Mouse (Mus musculus) hindbrain, embryonic 14.5 days (tissue): ENCODE results near the gene Nqo2. TPM values are rescaled to one million over a fixed set of nuclear protein-coding genes. Genes with fewer than 3 reads are reported as not detected.

Experiments used
- ATAC-seq: fragments of 200-750 bp; cut with Nextera tagmentation; 2 replicates; pipeline ENCODE4 v1.8.0; 2017; ENCODE audit warnings: moderate number of reproducible peaks, mild to moderate bottlenecking, moderate TSS enrichment, moderate library complexity; ENCODE audit not compliant: low FRiP score
- DNase-seq: peaks from one replicate; pipeline ENCODE4 v3.0.0-alpha.2; 2015; ENCODE audit warnings: low spot score
- H3K27ac ChIP-seq: fragments of 300-500 bp; sonication (generic); 2 replicates; pipeline ENCODE4 v1.5.1; 2014; ENCODE audit warnings: mild to moderate bottlenecking, moderate library complexity
- H3K27me3 ChIP-seq: fragments of 300-500 bp; sonication (generic); 2 replicates; pipeline ENCODE4 v1.6.1; 2014; ENCODE audit warnings: mild to moderate bottlenecking, low read length, mixed read lengths; ENCODE audit not compliant: control insufficient read depth, insufficient read depth
- H3K36me3 ChIP-seq: fragments of 300-500 bp; sonication (generic); replicated peaks from 2 replicates; pipeline ENCODE4 v1.6.1; 2014; ENCODE audit not compliant: control insufficient read depth, insufficient read depth
- H3K4me1 ChIP-seq: fragments of 300-500 bp; sonication (generic); replicated peaks from 2 replicates; pipeline ENCODE4 v1.6.1; 2014; ENCODE audit warnings: antibody characterized with exemption, low read length, mixed read lengths; ENCODE audit not compliant: control insufficient read depth, insufficient read depth
- H3K4me2 ChIP-seq: fragments of 300-500 bp; sonication (generic); replicated peaks from 2 replicates; pipeline ENCODE4 v1.6.1; 2014; ENCODE audit warnings: mild to moderate bottlenecking, moderate library complexity
- H3K4me3 ChIP-seq: fragments of 300-500 bp; sonication (generic); replicated peaks from 2 replicates; pipeline ENCODE4 v1.5.1; 2014; ENCODE audit warnings: mild to moderate bottlenecking, low read length
- H3K9ac ChIP-seq: fragments of 300-500 bp; sonication (generic); 2 replicates; pipeline ENCODE4 v1.6.1; 2014
- H3K9me3 ChIP-seq: fragments of 300-500 bp; sonication (generic); 2 replicates; pipeline ENCODE4 v1.6.1; 2016; ENCODE audit warnings: low read length; ENCODE audit not compliant: control insufficient read depth
- WGBS: fragments of 180-500 bp; shearing (Covaris S2); extraction: QIAGEN DNeasy Blood & Tissue Kit; methylation state at CpG from one replicate; pipeline ENCODE4 v1.1.7; 2014; 5-methylcytosine and 5-hydroxymethylcytosine counted together
- polyA plus RNA-seq: library from polyadenylated mRNA; unstranded; fragments of >200 nt; fragmentation: Nextera tagmentation; extraction: Ambion mirVana; gene quantifications from 2 replicates; pipeline ENCODE4 v1.2.1, GENCODE M21; 2014

Nqo2 gene
- polyA plus RNA-seq, 1 experiment from 2014 or later: 8.6 TPM

DNA sequence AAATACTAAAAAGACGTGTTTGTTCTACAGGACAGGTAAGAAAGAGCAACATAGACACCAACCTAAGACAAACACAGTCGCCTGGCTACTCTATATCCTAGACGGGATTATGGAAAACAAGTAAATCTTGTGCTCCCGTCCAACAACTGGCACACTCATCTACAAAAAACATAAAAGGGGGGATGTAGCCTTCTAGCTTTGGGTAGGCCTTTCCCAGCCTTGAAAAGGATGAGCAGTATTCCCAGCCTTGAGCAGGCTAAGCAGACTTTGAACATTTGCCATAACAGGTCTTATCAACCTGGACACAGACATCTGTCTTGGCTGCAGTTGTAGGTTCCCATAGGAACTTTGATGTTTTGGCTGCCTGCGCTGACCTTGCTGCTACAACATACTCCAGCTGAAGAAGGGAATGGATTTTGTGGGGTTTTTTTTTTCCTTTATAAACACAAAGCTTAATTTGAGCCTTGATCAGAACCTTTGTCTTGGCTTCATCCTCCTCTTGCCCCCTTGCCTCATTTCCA is 23.1 kb upstream of the Nqo2 start:
- Histone ChIP-seq H3K9ac (no peak overlapping the region), H3K27me3 (no peaks in the 10 kb centered on the region), H3K36me3 (no peaks in the 10 kb centered on the region), H3K4me1 (0 out of 2 replicates have a peak, but pooled peaks cover under 1% of the 10 kb centered on the region), H3K9me3 (no peaks in the 10 kb centered on the region), H3K27ac (no peak overlapping the region), H3K4me3 (no peak overlapping the region), H3K4me2 (no peak overlapping the region)
- ATAC-seq (no peak), DNase-seq (no peak)
- WGBS: 93% methylated on average over 5 of the region's 5 CpGs

DNA sequence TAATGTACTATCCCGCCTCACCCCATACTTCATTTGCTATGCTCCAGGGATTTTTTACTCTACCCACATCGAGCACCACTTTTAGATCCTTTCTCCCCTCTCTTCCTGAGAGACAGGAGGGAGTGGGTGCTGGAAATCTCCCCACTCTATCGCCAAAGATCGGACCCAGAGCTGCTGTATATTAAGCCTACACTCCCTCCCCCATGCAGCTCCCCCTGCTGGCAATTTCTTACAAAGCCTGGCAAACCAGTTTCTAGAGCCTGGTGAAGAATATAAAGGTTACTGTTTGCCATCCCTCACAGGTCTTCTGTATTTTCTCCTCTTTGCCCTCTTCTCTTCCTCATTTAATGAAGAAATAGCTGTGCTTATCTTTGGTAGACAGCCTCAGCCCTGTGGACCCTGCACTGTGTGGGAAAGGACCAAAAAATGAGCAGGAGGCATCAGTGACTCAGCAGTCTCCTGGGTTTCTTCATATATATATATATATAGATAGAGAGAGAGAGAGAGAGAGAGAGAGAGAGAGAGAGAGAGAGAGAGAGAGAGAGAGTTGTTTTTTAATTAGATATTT is 22.2 kb upstream of the Nqo2 start:
- ATAC-seq (no peak), DNase-seq (no peak)
- H3K4me3 ChIP-seq: no peak overlapping the region

DNA sequence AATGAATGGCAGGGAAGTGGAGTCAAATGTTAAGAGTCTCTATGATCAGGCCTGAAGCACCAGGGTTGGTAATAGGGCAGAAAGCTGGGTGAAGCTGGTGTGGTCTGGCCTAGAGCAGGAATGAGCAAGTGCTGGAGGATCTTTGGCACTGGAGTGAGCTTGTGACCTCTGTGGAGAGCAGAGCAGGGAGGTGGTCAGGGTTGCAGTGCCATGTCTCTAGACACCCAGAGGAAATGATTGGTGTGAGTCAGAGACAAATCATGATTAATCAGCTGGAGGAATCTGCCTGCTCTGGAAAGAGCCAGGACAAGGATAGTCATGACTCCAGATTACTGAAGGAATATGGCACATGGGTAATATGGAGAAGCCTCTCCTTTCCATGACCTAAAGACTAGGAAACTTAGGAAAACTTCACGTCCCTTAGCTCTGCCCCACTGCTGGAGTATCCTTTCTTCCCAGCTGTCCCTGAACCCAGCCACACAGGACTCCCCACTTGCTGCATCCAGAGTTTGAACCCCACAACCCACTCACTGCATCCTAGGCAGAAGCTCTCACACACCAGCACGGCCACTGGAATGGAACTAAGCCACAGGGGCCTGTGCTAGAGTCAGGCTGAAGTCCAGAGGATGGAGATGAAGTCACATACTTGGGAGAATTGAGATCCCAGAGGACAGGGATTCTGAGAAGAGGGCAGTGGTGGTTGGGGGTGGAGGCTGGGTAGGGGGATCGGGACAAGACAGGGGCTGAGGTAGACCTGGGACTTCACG is 13.0 kb upstream of the Nqo2 start:
- Histone ChIP-seq H3K9ac (no peak overlapping the region), H3K4me2 (no peak overlapping the region), H3K27me3 (no peaks in the 10 kb centered on the region), H3K36me3 (no peaks in the 10 kb centered on the region), H3K9me3 (no peaks in the 10 kb centered on the region), H3K27ac (no peak overlapping the region), H3K4me1 (no peaks in the 10 kb centered on the region), H3K4me3 (no peak overlapping the region)
- DNase-seq (no peak), ATAC-seq (no peak)
- 90% methylated on average over 4 of the region's 4 CpGs for WGBS

More for the DNA sequence above, 22.2 kb upstream of the Nqo2 start:
- Histone ChIP-seq H3K27me3 (no peaks in the 10 kb centered on the region), H3K4me1 (no peaks in the 10 kb centered on the region), H3K36me3 (no peaks in the 10 kb centered on the region), H3K4me2 (no peak overlapping the region), H3K27ac (no peak overlapping the region), H3K9ac (no peak overlapping the region), H3K9me3 (no peaks in the 10 kb centered on the region)
- WGBS: 47% methylated on average over 4 of the region's 4 CpGs

DNA sequence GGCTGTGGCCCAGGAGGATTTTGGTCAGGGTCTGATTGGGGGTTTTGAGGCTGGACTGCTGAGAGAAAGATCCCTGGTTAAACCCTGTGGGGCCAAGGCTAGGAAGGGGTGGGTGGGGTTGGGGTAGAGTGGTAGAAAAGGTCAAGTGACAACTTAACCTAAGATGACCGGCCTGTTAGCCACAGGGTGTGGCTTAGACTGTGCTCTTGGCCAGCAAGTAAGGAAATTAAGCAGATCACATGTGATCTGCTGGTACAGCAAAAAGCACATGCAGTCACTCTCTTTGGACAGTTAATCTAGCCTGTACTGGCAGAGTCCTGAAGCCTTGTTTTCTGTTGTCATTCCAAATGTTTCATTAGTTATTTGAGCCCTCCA is 12.4 kb upstream of the Nqo2 start:
- ATAC-seq (no peak), DNase-seq (no peak)
- Histone ChIP-seq H3K36me3 (no peaks in the 10 kb centered on the region), H3K9me3 (no peaks in the 10 kb centered on the region), H3K4me1 (no peaks in the 10 kb centered on the region), H3K27me3 (no peaks in the 10 kb centered on the region), H3K27ac (no peak overlapping the region), H3K4me2 (no peak overlapping the region), H3K9ac (no peak overlapping the region), H3K4me3 (no peak overlapping the region)
- WGBS: 78% methylated on average over 1 of the region's 1 CpGs

DNA sequence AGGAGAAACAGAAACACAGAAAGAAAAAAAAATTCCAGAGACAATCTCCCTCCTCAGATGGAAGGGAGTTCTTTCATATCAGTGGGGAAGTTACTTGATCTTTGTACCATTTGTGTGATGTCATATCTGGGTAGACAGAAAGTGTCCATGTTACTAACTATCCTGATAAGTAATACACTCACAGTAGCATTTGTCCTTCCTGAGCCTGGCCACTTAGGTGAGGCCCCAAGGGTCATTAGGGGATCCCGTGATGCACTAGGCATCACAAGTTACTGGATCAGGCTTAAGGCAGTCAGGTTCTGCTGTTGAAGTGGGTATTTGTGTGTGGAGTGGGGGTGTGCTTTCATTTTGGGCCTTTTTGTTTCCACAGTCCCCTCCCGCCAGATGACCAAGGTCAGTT is 11.5 kb upstream of the Nqo2 start:
- no peak overlapping the region for H3K9ac ChIP-seq
- H3K4me2 ChIP-seq: no peak overlapping the region
- no peaks in the 10 kb centered on the region for H3K27me3 ChIP-seq

DNA sequence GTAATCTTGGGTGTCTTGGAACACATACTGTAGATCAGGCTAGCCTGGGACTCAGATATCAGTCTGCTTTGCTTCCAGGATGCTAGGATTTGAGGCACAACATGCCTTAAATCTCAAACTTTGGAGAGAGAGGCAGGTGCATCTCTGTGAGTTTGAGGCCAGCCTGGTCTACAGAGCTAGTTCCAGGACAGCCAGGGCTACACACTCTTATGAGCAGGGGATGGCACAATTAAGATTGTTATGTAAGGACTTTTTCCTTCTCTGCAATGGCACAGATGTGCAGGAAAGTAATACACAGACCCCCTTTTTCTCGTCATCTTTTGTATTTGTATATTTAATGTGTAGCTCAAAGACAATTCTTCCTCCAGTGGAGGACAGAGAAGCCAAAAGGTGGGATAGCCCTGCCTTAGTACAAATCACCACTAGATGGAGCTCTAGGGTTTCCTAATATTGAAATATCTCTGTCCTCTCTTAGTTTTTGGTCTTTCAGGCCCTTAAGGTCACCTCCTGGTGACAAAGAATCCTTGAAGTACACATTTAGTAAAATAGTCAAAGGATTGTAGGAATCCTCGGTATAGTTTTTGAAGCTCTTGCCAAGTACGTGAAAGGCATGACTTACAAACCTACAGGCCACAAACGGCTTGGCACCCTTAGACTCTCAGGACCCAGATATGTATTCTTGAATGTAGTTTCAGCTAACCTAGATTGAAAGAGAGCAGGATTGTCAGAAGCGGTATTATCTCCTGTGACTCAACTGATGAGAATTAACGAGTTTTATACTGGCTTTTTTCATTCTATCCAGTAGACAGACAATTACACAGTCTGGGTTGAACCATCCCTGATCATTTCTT is 7.7 kb upstream of the Nqo2 start:
- Histone ChIP-seq H3K4me1 (no peaks in the 10 kb centered on the region), H3K27me3 (no peaks in the 10 kb centered on the region), H3K9ac (no peak overlapping the region), H3K27ac (no peak overlapping the region), H3K36me3 (no peaks in the 10 kb centered on the region), H3K4me3 (no peak overlapping the region), H3K4me2 (no peak overlapping the region), H3K9me3 (no peaks in the 10 kb centered on the region)
- DNase-seq (peak; percentile 78), ATAC-seq (peak; percentile 53; the same call in 1 of the 2 replicates)
- WGBS: 38% methylated on average over 6 of the region's 6 CpGs

More for the DNA sequence above, 11.5 kb upstream of the Nqo2 start:
- no peak overlapping the region for H3K27ac ChIP-seq
- H3K36me3 ChIP-seq: no peaks in the 10 kb centered on the region
- ATAC-seq (no peak), DNase-seq (no peak)
- H3K4me1 ChIP-seq: no peaks in the 10 kb centered on the region
- no peak overlapping the region for H3K4me3 ChIP-seq
- 74% methylated on average over 2 of the region's 2 CpGs for WGBS
- no peaks in the 10 kb centered on the region for H3K9me3 ChIP-seq

DNA sequence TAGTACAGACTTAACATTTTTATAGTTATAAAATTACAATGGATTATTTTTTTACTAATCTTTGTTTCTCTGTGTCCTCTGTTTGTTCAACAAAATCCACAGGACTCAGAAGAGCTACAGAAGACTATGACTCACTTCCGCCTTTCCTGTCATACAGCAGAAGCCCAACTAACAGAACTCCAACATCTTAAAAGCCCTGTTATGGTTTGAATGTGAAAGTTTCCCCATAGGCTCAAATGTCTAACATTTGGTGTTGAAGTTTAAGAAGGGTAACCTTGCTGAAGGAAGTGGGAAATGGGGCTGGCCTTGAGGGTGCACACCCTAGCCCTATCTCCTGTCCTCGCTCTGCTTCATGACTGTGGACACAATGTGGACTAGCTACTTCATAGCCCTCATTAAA is 4.7 kb upstream of the Nqo2 start:
- H3K36me3 ChIP-seq: no peaks in the 10 kb centered on the region
- H3K9ac ChIP-seq: no peak overlapping the region
- DNase-seq: no peak
- 0 out of 2 replicates have a peak, but pooled peaks cover 4% of the 10 kb centered on the region for H3K4me1 ChIP-seq
- no peak overlapping the region for H3K4me3 ChIP-seq
- no peak overlapping the region for H3K4me2 ChIP-seq
- H3K27me3 ChIP-seq: no peaks in the 10 kb centered on the region
- no peak overlapping the region for H3K27ac ChIP-seq
- WGBS: 90% methylated on average over 2 of the region's 2 CpGs
- H3K9me3 ChIP-seq: no peaks in the 10 kb centered on the region
- ATAC-seq: no peak

DNA sequence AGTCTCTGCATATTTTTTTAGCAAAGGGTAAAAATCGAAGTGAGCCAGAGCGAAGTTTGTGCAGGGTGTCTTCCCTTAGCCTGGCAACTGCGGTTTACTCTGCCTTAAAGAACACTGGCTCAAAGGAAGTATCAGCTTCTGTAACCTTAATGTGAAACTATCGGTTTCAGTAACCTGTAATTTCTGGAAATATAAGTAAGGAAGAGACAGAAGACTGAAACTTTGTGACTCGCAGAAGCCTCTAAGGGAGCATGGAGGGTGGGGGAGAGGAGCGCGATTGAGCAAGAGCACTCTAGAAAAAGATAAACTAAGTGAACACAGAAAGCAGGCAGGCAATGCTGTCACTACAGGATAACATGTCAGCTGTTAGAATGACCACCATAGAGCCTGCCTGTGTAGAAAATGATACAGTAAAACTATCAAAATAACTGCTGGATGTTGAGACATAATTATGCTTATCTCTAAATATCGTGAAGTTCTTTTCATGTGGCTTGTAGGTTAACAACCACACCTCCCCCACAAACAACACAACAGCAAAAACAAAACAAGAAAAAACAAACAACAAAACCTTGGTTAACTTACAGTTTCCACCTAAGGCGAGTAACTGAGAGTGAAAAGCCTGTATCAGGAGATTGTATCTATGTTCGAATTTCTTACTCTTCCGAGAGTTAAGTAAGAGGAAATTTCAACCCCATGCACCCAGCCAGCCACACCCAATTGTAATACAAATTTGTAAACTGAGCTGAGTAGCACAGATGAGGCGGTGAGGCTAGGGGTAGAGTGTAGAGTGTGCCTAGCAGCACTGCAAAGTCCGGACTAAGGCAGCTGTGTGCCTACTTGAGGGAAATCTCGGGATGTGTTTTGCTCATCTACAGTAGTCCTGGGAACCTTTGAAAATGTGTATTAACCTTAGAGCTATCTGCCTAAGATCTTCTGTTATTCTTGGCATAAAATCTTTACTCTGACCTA is 853 bp downstream of the Nqo2 start:
- DNase-seq: no peak
- 25% methylated on average over 14 of the region's 14 CpGs for WGBS
- Histone ChIP-seq H3K27ac (peak overlapping the region; percentile 72), H3K36me3 (no peaks in the 10 kb centered on the region), H3K4me2 (peak overlapping the region; percentile 70), H3K9me3 (no peaks in the 10 kb centered on the region), H3K27me3 (no peaks in the 10 kb centered on the region), H3K4me3 (peak overlapping the region; percentile 47), H3K4me1 (0 out of 2 replicates have a peak, but pooled peaks cover 4% of the 10 kb centered on the region), H3K9ac (peak overlapping the region; percentile 64)
- ATAC-seq: 0 out of 2 replicates have a peak, but pooled peaks have one; percentile 35
